Mouse (Mus musculus) thymus, postnatal 4 days (tissue): ENCODE measurements around the gene Zfp65.
A peak's percentile ranks its signal among the peaks of the same experiment; 100 is the strongest.
"Not testable (repeated sequence)": the region's sequence is repeated elsewhere in the genome, so short reads cannot be mapped to it uniquely, and the experiment has no call there.

ENCODE experiments used
- DNase-seq: peaks from one replicate; pipeline ENCODE4 v3.0.0; 2021

Zfp65 gene

DNA sequence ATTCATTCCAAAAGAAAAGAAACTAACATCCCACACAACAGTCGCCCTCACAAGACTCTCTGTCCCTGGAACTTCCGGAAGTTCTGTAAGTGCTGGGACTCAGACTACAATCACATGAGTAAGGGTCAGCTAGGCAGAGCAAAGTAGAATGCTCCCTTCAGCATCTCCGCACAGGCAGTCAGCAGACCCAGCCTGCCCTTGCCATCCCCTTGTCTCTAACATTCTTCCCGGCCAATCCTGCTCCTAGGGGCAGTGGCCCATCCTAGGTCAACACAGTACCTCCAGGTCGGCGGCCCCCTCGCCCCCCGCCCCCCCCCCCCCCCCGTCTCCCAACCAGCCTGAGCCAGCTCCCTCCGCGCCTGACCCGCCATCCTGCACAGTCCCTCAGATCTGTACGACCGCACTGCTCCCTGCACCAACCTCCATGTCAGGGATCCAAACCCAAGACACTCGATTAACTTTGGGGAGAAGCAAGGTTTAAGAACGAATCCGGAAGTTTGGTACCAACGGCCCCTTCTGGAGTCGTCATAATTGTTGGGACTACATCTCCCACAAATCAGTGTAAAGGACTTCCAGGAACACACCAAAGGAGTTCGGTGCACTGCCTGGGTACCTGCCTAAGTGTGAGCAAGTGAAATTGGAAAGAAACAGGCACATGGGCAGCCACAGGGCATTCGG, at the start of gene Zfp65:
Zfp65 (minus strand) TSS at position 533 of the 678 bp plus-strand sequence.
- peak; percentile 41 for DNase-seq

DNA sequence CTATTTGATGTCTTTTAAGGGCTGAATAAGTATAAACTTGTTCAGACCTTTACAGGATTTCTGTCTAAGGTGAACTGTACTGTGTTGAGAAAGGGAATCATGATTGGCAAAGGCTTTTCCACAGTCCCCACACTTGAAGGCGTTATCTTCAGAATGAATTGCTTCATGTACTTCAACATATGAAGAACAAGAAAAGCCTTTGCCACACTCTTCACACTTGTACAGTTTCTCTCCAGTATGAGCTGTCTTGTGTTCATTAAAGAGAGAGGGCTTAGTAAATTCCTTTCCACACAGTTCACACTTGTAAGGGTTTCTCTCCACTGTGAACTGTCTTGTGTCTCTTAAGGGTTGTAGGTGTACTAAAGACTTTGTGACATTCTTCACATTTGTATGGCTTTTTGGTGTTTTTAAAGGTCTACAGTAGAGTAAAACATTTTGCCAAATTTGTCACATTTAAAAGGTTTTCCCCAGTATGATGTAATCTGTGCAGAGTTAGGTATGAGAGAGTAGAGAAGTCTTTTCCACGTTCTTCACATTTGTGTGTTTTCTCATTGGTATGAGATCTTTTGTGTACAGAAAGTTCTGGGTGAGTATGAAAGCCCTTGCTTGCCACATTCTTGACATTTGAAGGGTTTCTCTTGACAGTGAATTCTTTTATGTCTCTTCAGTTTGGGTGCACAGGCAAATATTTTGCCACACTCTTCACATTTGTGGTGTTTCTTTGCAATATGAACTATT, 34.2 kb upstream of the Zfp65 start:
- no peak for DNase-seq

DNA sequence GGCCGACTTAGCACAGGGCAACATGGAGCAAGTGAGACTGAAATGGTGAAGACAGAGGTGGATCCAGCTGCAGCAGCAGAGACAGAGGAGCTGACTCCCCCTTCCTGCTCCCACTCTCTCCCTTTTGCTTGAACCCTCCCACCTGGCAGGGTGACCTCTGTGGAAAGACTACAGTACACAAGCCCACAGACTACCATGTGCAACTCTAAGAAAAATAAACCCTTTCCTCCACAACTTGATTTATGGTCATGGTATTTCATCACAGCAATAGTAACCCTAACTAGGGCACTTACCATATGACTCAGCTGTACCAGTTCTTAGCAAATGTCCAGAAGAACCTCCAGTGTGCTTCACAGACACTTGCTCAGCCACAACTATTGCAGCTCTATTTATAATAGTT, 31.0 kb upstream of the Zfp65 start:
- no peak for DNase-seq

DNA sequence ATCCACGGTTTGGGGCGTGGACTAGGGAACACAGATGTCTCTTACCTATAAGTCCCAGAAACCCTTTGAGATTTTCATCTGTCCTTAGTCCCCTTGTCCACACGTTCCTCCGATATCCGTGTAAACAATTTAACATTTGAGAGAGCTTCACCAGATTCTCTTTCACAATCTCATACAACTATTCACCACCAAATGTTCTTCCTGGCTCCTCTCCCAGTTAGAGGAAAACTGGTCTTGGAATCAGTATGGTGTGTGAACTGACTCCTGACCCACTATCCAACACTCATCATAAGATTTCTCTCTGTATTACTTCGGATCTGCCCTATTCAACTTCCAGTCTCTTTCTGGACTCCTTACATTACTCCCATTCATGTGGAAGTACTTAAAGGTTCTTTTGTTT, 26.8 kb upstream of the Zfp65 start:
- DNase-seq, result no peak

DNA sequence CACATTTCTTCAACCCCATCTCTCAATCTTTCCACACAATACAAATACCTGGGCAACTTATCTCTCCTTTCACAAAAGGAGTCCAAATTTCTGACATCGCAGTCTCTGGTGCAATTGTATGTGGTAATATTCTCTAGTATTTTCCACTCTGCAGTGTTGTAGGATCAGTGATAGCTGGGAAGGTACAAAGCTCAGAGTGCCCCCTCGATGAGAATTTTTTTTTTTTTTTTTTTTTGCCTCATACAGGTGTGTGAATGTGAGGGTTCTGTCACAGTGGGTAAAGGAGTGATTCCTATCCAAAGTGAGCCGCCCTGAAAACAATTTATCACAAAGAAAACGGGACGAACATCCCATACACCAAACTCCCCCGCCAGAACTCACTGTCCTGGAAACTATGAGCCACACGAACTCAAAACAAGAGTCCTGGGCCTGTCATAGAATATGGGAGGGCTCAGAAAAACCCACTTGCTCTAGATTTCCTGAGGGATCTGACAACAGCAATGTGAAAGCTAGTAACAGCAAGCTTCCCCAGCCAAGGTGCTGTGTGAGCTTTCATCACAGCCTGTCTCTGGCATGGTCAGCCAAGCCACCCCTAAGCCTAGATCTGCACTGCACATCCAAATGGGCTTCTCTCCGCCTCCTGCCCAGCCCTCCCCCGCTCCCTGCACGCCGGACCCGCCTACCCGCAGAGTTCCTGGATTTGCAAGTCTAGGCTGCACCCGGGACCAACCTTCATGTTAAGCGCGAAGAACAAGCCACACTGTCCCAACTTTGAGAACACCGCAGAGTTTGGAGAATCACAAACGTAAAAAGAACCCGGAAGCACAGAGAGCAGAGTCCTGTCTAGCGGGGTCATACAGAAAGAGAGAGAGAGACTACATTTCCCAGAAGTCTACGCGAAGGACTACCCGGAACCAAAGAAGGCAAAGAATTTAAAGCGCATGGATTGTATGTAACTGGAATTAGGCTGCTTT, 25.6 kb upstream of the Zfp65 start, which contains the start of gene Zfp85:
Zfp85 (minus strand) TSS at position 896 of the 974 bp plus-strand sequence.
- peak; percentile 68 for DNase-seq

DNA sequence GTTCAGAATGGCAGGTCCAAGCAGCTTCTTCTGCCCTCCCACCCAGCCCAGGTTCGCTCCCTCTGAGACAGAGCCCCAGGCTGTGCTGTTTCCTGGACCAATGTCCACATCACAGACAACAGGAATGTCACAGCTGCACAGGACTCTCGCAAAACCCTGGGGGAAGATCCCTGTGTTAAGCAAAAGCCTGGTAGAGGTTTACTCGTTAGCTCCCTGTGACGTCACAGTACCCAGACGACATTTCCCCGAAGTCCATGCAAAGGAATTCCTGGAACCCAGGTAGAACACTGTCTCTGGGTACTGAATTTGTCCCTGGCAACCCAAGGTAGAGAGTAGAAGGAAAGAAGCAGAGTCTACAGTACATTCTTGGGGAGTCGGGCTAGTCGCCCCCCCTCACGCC, 14.9 kb upstream of the Zfp65 start:
- DNase-seq, result no peak

DNA sequence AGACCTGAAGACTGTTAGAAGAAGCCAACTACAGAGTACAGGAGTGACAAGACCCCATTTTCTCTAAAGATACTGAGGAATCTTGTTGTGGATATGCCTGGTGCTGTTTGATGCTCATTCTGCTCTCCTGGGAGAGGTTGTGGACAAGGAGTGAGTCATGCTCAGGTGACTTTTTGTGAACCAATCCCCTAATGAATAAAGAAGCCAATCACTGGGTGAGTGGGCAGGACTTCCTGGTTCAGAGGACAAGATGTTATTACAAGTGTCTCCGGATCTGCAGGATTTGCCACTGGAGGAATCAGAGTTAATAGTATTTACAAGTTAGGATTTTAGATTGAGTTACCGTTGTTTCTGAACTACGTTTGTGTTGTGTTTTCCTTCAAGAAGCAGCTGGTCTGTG, 14.0 kb upstream of the Zfp65 start:
- DNase-seq, result no peak

DNA sequence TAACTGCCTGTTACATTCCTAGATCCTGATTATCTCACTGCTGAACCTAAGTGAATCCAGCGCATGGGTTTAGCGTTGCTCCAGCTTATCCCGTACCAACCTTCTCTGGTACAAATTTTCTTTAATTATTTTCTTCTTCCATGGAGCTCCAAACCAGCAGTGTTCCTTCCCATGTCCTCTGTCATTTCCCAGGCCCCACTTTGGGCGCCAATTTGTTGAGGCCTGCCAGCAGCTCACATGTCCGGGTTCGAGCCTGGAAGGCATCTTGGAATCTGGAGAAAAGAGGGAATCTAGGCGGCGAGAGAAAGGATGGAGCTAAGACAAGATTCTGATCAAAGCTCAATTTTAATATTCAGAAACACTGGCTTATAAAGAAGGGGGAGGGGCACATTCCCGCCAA, 5.4 kb upstream of the Zfp65 start:
- not testable (repeated sequence) for DNase-seq

DNA sequence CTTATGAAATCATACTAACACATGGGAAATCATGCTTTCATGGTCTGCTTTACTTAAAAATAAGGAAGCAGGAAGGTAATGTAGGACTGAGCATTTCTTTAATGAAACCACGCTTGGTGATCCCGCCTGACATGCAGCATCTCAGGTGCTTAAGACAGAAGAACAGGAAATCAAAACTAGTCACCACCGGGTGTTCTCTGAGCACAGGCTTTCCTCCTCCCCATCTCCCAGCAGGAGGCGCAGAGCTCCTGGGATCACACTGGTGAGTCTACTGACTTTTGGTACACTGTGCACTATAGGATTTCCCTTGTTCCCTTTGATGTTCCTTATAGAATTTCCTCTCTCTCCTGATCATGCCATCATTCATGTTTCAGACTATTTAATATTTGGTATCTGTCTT, 468 bp upstream of the Zfp65 start:
- peak; percentile 43 for DNase-seq

DNA sequence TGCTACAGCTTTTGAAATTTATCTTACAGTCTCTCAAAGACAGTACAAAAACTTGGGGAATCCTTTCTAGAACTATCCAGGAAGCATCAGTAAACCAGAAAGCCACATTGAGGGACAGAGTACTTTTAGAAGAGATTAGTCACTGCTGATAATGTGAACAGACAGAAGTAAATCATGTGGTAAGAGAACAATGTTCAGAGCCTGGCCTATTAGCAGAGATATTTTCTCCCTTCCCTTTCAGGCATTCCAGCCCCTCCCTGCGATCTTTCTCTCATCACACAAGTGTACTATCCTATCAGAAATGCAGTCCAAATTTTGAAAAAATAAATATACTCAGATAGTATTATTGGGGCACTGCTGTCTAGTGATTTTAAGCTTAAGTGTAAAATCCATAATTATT, 867 bp downstream of the Zfp65 start:
- DNase-seq, result no peak

DNA sequence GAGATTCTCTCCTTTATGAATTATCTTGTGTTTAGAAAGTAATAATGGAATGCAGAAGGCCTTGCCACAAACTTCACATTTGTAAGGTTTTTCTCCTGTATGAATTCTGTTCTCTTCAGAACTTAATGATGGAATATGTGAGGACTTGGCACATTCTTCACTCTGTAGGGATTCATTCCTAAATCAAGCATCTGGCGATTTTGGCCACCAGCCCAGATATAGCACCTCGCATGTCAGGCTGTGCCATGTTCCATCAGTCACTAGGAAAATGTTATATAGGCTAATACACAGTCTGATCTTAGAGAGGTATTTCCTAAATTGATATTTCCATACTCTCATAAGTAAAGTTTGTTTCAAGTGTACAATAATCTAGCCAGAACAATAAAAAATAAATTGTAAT, 3.6 kb downstream of the Zfp65 start:
- DNase-seq, result not testable (repeated sequence)

DNA sequence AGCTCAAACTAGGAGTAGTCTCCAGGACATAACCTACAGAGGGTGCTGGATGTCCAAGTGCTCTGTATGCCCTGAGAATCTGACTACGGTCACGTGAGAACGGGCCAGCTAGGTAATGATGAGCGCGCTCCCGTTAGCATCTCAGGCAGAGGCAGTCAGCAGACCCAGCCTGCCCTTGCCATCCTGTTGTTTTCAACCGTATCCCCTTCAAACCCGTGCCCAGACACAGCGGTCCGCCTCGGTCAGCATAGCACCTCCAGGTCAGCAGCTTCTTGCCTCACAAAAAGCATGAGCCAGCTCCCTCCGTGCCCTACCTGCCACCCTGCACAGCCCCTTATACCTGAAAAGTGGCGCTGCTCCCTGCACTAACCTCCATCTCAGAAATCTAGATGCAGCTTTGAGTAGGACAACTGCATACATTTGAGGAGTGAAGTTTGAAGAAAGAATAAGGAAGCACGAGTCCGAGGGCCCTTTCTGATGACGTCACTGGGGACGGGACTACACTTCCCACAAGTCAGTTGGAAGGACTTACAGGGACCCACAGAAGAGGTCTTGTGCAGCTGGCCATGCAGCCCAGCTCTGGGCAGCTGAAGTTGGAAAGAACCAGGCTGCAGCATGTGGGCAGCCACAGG, 5.0 kb downstream of the Zfp65 start:
- peak; percentile 89 for DNase-seq

DNA sequence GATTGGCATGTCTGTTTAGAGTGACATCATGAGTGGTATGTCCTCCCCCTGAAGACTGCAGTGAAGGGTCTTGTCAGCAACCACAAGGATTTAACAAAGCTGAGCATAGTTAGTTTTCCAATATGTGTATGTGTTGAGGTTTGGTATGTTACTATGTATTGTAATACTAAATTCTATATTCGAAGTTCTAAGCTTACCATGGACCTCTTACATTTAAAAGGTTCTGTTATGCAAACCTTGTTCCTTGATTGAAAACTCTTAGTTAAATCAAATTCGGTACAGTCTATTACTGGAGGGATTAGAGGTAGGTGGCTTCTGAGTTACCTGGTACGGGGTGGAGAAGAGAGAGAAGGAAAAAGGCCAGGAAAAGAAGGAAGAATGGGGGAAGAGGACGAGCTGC, 42.0 kb downstream of the Zfp65 start, which contains the start of gene Zfp738:
Zfp738 (minus strand) TSS at position 101 of the 400 bp plus-strand sequence.
- no peak for DNase-seq

DNA sequence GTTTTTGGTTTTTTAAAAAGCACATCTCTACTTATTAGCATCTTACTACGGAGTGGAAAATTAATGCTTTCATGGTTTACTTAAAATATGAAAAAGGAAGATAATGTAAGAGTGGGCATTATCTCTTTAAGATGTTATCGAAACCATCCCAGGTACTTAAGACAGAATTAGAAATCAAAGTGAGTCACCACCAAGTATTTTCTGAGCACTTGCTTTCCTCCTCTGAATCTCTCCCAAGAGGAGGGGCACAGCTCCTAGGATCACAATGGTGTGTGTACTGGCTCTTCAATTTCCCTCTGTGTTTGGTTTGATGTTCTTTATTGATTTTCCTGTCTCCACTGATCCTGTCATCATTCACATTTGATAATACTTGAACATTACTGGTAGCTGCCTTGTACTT, 45.1 kb downstream of the Zfp65 start:
- DNase-seq, result not testable (repeated sequence)

DNA sequence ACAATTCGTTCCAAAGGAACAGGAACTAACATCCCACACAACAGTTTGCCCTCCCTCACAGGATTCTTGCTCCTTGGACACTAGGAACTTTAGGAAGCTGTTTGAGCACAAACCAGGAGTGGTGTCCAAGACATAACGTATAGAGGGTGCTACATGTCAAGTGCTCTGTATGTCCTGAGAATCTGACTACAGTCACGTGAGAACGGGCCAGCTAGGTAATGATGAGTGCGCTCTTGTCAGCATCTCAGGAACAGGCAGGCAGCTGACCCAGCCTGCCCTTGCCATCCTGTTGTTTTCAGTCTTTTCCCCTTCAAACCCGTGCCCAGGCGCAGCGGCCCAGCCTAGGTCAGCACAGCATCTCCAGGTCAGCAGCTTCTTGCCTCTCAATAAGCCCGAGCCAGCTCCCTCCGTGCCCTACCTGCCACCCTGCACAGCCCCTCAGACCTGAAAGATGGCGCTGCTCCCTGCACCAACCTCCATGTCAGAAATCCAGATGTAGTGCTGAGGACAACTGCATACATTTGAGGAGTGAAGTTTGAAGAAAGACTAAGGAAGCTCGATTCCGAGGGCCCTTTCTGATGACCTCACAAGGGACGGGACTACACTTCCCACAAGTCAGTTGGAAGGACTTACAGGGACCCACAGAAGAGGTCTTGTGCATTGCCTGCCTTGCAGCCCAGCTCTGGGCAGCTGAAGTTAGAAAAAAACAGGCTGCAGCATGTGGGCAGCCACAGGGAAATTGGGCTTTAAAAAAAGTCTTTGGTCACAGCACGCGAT, 45.8 kb downstream of the Zfp65 start:
- DNase-seq, result peak; percentile 80

DNA sequence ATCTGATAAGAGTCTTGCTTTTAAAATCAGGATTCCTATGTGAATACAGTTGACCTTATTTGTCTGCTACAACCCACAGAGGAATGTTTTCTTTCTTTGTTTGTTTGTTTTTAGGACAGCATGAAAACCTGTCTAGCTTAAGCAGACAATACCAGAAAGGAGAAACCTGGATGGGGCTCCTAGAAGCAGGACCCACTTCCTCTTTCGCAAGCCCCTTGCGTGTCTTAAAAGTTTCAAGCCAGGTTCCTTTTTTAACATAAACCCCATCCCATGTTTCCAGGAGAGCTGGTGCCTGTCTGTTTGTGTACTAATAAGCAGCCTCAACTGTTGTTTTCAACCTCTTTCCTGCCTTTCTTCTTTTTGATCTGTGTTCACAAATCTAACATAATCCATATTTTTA, 54.1 kb downstream of the Zfp65 start:
- no peak for DNase-seq
